Mouse (Mus musculus): ENCODE data around the gene Irgm1.
"Not testable (repeated sequence)": the region's sequence is repeated elsewhere in the genome, so short reads cannot be mapped to it uniquely, and the experiment has no call there.

Gene Irgm1

DNA sequence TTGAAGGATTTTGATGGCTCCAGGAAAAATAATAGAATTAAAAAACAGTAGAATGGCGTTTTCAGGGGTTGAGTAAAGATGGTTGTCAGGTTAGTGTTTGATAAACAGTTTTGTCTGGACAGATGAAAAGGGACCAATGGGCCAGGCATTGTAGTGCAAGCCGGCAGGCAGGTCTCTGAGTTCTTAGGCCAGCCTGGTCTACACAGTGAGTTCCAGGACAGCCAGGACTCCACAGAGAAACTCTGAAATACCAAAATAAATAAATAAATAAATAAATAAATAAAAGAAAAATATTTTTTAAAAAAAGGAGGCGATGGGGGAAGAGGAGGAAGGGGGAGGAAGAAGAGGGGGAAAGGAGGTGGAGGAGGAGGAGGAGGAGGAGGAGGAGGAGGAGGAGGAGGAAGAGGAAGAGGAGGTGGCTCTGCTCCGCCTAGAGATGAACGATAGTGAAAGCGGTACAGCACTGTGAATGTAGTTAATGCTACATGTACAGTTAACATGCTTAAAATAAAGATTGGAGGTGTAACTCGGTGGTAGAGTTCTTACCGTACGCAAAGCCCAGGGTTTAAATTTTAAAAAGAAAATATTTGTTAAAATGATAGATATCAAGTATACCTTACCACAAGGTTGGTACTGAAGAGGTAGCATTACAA, 38.3 kb downstream of the Irgm1 start:
- no peak for DNase-seq (ENCODE audit: low spot score)

DNA sequence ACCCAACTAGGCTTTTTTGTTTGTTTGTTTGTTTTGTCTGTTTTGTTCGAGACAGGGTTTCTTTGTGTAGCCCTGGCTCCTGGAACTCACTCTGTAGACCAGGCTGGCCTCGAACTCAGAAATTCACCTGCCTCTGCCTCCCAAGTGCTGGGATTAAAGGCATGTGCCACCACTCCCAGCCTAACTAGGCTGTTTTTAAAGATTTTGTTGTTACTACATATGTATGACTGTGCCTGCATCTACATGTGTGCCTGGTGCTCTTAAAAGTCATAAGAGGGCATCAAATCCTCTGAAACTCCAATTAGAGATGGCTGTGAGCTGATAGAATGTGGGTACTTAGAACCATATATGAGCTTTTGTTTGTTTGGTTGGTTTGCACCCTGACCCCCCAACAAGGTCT, 40.2 kb downstream of the Irgm1 start:
- DNase-seq (ENCODE audit: low spot score): no peak

DNA sequence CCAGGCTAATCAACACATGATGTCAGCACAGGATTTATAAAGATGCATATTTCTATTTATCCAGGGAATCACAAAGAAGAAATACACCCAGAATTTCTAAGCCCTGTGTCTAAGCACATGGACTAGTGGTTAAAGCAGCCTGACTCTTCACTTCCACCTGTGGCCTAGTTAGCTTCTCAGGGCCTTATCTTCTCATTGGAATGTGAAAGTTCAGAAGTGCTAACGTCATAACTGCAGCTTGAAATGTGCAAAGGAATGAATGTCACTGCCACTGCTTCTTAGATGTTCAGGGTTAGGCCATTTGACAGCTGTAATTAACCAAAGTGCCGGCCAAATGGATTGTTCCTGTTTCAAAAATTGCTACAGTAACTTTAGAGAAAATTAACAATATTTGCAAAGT, 41.2 kb downstream of the Irgm1 start:
- DNase-seq (ENCODE audit: low spot score): no peak

DNA sequence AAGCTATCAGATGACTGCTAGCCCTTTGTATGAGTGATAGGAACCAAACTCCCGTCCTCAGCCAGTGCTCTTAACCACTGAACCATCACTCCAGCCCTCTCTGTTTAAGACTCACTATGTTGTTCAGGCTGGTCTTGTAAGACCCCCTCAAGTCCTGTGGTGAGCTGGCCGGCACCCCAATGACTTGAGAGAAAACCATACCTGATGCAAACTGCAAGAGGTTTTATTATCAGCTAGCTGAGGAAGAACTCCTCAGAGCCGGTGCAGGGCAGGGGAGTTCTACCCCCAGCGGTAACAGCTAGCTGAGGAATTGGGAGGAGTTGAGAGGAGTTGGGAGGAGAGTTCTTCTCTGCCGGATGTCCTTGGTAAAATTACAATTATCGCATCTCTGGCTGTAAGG, 43.6 kb downstream of the Irgm1 start:
- DNase-seq (ENCODE audit: low spot score): no peak

DNA sequence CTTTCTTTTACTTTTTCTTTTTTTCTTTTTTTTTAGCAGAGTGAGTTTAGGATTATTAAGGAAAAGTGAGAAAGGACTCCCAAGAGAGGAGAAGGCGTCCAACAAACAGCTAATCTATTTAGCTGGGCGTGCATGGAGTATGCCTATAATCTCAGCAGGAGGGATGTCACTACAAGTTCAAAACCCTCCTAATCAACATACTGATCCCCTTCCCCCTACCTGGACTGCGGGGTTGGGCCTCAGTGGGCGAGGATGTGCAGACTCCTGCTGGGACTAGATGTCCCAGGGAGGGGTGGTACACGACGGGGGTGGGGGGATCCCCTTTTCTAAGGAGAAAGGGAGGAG, 44.8 kb downstream of the Irgm1 start:
- DNase-seq (ENCODE audit: low spot score): no peak

DNA sequence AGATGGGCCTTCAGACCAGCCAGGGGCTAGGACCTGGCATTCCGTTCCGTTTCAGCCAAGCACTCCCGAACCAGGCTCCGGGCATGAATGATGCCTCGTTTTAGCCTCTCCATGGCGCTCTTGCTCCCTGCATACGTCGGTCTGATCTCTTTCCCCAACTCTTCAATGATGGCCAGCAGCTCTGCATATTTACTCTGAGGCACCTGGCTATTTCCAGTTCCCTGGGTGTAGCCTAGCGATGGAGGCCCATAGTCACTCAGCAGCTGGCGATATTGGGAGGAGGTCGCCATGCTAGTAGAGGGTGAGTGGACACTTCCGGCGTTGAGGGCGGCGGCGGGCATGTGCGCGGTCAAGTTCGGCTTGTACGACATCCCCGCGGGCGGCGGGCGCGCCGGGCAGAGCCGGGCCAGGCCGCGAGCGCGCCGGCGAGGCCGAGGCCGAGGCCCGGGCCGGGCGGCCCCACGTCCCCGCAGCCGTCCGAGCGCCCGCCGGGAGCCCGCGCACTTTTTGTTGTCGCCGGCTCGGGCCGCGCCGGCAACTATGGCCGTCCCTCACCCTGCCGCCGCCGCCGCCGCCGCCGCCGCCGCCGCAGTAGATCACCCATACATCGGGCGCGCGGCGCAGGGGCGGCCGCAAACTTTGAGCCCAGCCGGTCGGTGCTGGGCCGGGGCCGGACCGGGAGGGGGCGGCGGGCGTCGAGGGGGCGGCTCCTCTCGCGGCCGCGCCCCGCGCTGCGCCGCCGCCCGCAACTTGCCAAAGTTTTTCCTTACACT, 45.3 kb downstream of the Irgm1 start, which contains the start of the genes Trim7 and Gm12184:
Gene Trim7, plus strand, starts transcription at position 162 of the 773 bp plus-strand sequence.
Gene Gm12184, minus strand, starts transcription at position 677 of the 773 bp plus-strand sequence.
- DNase-seq (ENCODE audit: low spot score): peak; percentile 42

DNA sequence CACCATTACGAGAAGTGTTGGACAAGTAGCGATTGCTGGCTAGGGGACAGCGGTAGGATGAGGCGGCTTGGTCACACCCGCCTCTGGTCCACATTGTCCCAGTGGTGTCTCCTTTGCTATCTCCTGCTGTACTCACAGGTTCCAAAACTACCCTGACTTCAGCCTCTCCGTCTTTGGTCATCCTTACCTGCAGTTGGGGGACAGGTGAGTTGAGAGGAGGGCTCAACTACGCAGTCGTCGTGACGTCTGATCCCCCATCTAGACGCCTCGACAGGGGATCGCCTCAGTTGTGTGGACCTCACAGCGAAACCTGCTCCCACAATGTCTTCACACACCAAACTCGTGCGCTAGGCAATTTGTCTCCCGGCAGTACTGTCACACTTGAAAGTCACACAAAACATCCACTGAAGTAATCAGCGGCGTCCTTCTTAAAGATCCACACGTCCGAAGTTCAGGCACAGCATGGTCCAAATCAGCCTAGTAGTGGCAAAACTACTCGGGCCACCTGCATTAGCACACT, 47.1 kb downstream of the Irgm1 start:
- no peak for DNase-seq (ENCODE audit: low spot score)

DNA sequence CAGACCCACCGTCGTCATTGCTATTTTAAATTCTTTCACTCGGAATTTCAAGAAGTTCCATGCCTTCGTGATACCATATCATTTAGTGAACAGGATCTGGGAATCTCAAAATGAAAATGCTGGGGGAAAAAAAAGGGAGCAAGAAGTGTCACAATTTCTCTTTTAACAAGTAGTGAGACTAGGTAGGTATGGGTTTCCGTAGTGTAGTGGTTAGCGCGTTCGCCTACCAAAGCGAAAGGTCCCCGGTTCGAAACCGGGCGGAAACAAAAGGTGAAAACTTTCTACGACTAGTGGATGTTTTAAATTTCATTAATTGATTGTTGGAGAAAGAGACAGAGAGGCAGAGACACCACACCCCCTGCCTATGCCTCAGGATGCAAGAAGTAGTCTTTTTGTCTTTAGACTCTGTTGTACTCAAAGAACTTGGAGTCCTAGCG, 47.9 kb downstream of the Irgm1 start:
- peak; percentile 76 for DNase-seq (ENCODE audit: low spot score)

DNA sequence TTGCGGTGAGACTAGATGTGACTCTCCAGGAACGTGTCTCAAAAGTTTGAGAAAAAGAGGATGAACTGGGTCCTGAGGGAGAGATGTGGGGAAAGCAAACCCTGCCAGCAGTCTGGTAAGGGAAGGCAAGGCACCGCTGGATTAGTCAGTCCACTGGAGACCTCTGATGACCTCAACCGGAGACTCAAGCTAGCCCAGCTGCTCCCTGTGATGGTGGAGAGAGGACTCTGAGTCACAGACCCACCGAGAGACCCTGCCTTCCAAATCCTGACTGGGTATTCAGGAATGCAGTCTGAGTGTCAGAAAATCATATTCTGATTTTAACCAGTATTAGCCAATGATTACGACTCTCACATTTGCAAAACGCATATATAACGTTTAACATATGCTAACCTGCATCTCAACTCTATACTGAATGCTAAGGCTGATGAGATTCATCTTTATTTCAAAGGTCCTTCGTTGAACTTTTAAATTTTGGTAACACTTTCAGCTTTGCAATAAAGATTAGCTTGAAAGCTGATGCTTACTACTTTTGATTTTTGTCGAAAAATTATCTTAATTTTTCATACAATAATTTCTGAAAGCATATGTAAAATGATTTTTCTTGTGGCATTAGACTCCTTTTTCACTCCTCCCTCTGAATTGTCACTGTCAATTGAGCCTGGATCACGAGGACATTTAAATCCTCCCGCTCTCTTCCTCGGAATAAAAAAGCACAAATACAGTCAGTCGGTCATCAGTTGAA, 48.5 kb downstream of the Irgm1 start:
- DNase-seq (ENCODE audit: low spot score): no peak

DNA sequence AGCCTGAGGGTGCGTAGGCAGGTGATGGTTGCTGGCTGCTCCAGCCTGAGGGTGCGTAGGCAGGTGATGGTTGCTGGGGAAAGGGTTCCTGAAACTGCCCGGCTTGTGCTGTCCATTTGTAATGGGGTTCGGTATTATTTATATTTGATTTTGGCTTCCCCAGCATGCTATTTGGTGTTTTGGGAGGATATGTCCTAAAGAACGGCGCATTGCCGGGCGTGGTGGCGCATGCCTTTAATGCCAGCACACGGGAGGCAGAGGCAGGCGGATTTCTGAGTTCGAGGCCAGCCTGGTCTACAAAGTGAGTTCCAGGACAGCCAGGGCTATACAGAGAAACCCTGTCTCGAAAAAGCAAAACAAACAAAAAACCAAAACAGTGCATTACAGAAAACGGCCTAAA, 50.2 kb downstream of the Irgm1 start:
- not testable (repeated sequence) for DNase-seq (ENCODE audit: low spot score)

DNA sequence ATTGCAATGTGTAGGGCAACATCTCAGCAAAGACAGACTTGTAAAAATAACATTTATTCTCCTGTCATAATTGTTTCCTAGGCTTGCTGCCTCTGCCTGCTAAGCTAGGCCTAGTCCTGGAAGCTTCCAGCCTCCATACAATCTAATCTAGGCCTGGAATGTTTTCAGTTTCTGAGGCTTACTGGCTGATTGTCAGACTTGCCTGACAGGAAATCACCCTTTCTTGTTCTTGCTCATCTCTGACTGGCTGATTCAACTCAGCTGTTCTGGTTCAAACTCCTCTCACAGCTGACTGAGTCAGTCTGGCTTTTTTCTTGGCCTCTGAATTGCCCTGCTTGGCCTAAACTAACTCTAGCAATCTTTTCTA, 51.2 kb downstream of the Irgm1 start:
- no peak for DNase-seq (ENCODE audit: low spot score)

DNA sequence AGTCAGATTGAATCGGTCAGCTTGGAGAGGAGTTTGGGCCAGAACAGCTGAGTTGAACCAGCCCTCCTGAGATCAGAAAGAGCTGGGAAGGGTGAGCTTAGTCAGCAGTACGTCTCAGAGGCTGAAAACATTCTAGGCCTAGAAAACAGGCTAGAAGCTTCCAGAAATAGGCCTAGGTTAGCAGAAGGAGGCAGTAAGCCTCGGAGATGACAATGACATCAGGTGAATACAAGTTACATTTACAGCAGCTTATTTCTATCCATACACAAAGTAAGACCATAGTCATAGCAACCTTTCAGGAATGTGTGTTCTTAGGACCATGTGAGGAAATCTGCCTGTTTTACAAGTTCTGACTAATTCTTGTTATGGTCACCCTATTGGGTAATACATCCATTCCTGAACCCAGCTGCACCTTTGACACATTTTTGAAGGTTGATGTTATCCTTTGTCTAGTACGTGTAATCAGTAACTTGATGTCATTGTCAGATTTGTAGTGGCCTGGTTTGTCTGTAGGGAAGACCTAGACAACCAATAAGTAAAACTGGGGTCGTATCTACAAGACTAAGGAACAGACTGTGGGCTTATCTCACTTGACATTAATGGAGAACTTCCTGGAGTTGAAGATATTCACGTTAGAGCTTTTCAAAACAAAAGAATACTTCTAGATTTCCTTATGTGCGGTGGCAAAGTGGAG, 51.7 kb downstream of the Irgm1 start:
- no peak for DNase-seq (ENCODE audit: low spot score)

DNA sequence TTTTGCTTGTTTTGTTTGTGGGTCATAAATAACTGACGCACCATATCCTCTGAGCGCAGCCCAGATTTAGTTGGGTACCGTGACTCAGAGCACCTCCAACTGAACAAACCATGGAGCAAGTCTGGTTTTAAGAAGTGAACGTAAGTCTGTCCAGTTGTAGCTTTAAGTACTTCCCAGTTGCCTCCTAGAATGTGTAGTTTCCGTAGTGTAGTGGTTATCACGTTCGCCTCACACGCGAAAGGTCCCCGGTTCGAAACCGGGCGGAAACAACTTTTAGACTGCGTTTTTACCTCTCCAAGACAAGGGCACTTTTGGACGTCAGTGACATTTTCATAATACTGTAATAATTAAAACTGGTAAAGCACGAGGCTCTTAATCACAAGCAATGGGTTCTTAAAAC, 53.1 kb downstream of the Irgm1 start:
- DNase-seq (ENCODE audit: low spot score): peak; percentile 85

DNA sequence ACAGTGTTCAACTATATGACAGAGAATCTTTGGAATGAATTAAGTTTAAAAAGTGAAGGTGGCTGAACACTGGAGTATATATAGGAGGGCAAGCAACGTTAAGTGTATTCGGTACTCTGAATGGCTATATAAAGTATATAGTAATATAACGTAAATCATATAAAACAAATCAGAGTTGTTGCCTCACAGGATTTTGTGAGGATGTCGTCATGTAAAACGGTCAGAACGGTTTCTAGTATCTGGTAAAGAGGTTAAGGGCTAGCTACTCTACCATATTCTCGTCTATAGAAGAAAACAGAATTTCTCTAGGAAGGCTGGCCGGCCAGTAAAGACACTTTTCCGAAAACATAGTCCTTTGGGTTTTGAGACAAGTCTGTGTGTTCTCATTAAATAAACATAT, 53.7 kb downstream of the Irgm1 start:
- DNase-seq (ENCODE audit: low spot score): no peak

DNA sequence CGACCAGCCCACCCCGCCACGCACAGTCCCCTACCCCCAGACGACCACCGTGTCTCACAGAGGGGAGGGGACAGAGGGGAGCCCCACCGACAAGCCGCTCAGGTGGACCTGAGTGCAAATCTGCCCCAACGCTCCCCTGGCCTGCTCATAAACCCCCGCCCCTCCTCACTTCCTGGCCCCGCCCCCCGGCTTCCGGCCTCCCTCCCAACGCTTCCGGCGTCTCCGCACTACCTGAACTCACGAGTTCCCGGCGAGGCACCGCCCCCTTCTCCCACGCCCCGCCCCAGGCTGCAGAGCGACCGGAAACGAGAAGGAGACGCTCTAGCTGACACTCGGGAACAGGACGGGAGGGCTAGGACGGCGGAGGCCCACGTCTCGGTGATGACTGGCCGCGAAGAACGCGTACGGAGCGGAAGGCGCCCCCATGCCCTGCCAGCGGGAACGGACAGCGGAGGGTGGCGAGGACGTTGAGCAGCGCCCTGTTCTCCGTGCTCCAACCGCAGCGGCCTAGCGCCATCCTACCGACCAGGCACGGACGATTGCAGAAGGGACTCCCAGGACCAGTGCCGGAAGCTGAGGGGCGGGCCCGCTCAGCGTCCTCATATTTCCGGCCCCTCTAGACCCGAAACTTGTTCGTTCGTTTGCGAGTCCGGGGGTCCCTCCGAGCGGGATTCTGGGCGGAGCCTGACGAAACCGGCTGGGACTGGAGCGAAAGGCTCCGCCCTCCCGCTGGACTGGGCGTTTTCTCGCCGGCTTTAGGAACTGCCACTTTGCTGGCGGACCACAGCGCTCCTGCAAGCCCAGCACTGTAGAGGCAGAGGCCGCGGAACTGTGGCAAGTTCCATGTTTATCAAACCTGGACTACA, 54.5 kb downstream of the Irgm1 start, which contains the start of gene Trim41:
Gene Trim41, minus strand, starts transcription at position 554 of the 866 bp plus-strand sequence.
- DNase-seq (ENCODE audit: low spot score): peak; percentile 99

DNA sequence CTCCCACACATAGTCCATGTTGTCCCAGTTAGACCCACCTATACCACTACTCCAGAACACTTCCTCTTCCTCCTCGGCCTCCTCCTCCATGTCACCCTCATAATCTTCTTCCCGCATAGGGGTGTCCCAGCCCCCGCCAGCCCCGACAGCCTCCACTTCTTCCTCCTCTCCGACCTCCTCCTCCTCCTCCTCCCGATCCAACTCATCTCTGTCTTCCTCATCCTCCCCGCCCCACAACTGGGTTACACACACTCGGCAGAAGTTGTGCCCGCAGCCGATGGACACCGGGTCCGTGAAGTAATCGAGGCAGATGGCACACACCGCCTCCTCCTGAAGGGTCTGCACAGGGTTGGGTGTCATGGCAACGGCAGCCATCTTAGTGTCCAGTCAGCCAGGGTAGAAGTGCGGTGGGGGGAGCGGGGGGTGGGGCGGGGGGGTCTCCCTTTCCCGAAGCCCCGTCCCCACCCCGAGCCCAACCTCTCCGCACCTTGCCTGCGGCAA, 55.2 kb downstream of the Irgm1 start:
- no peak for DNase-seq (ENCODE audit: low spot score)

DNA sequence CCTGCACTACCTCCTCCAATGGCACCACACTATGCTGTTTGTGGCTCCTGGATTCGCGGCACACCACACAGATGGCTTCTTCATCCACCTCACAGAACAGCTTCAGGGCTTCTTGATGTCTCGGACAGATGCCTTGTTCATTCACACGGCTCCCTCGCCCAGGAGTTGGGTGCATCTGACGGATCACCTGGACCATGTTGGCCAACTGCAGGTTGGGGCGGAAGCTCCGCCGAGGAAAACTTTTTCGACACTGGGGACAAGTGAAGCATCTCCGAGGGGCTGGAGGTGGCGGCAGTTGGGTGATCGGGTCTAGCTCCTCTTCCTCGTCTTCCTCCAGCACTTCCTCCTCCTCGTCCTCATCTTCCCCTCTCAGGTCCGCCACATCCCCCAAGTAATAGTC, 55.6 kb downstream of the Irgm1 start:
- no peak for DNase-seq (ENCODE audit: low spot score)

DNA sequence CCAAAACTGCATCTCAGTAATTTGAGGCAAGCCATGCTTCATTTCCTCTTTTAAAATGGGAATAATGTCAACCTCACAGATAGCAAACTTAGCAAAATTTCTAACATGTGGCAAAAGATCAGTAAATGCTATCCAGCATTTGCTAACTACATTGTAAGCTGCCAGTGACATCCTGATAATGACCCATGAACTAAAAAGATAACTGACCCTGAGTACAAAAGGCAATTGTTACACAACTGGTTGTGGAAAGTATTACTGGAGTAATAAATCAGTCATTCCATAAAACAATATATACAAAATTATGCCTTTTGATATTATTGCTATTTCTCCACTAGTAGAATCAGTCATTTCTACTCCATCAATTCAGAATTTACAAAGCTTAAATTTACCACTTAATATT, 57.7 kb downstream of the Irgm1 start:
- no peak for DNase-seq (ENCODE audit: low spot score)
